Mouse (Mus musculus) cortical plate, adult 2 months (tissue): ENCODE measurements around the gene Sox6. TPM values are rescaled to one million over a fixed set of nuclear protein-coding genes. Genes with fewer than 3 reads are reported as not detected.

Experiments
- H3K27ac ChIP-seq: fragments of 200-500 bp; 2 replicates; pipeline ENCODE4 v1.5.1; 2012; ENCODE audit warnings: low read length, control low read depth, inconsistent platforms; ENCODE audit not compliant: insufficient read depth
- H3K4me1 ChIP-seq: fragments of 200-500 bp; 2 replicates; pipeline ENCODE4 v1.6.1; 2011; ENCODE audit warnings: low read length; ENCODE audit not compliant: control insufficient read depth, insufficient read depth
- H3K4me3 ChIP-seq: fragments of 200-500 bp; 2 replicates; pipeline ENCODE4 v1.5.1; 2011; ENCODE audit warnings: mild to moderate bottlenecking, low read length, control low read depth; ENCODE audit not compliant: insufficient read depth
- CTCF ChIP-seq: fragments of 200-500 bp; IDR thresholded peaks from 2 replicates; pipeline ENCODE4 v1.5.1; 2011; ENCODE audit warnings: mild to moderate bottlenecking, control low read depth, low read length; ENCODE audit not compliant: insufficient read depth; ENCODE audit errors: extremely low read depth
- POLR2A ChIP-seq: fragments of 200-500 bp; IDR thresholded peaks from 2 replicates; pipeline ENCODE4 v1.6.1; 2011; ENCODE audit warnings: mild to moderate bottlenecking, low read length, control low read depth; ENCODE audit not compliant: insufficient read depth; ENCODE audit errors: extremely low read depth
- polyA plus RNA-seq: library from polyadenylated mRNA; depleted of rRNA; stranded (reverse); fragments of >200 nt; gene quantifications from 2 replicates; pipeline ENCODE4 v1.2.3, GENCODE M21; 2012

The Sox6 gene
- polyA plus RNA-seq, 1 experiment, result 9.8 TPM

- Histone ChIP-seq H3K27ac (no peak overlapping the region), H3K4me1 (no peaks in the 10 kb centered on the region; the same call in 1 of the 2 replicates), H3K4me3 (no peak overlapping the region)
- no peak for TF ChIP-seq POLR2A
- TF ChIP-seq CTCF, result no peak
Measured at GRCm38 (mm10) chr7:115471521-115471920, 567.1 kb downstream of the Sox6 start.

DNA sequence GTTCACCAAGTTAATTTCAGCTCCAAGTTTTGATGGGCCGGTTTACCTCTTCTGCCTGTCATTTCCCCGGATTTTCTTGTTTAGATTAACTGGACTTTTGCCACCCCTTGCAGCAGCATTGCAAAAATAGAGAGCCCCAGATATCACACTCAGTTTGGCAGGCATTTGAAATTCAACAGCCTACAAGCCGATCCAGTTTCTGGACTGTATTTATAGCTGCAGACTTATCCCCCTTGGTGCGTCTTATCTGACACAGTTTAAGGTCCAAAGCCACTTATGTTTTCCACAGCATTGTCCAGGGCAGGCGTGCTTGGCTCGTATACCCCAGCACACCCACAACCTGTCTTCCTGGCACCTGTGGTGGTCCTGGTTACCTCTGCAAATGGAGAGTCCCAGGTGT lies 571.8 kb downstream of the Sox6 start:
- TF ChIP-seq POLR2A, result no peak
- no peak for TF ChIP-seq CTCF
- no peak overlapping the region for H3K4me3 ChIP-seq
- H3K4me1 ChIP-seq, result no peaks in the 10 kb centered on the region; the same call in 1 of the 2 replicates
- H3K27ac ChIP-seq, result no peak overlapping the region

- no peak overlapping the region for H3K4me3 ChIP-seq
- no peak for TF ChIP-seq CTCF
- TF ChIP-seq POLR2A, result no peak
Measured at GRCm38 (mm10) chr7:115463367-115463766, 575.2 kb downstream of the Sox6 start.

GRCm38 (mm10) chr7:115462276-115462675 lies 576.3 kb downstream of the Sox6 start:
- TF ChIP-seq CTCF (no peak), POLR2A (no peak)
- H3K4me3 ChIP-seq, result no peak overlapping the region
- no peaks in the 10 kb centered on the region; the same call in 1 of the 2 replicates for H3K4me1 ChIP-seq

More at GRCm38 (mm10) chr7:115463367-115463766, 575.2 kb downstream of the Sox6 start:
- H3K4me1 ChIP-seq, result no peaks in the 10 kb centered on the region; the same call in 1 of the 2 replicates
- H3K27ac ChIP-seq, result no peak overlapping the region

DNA sequence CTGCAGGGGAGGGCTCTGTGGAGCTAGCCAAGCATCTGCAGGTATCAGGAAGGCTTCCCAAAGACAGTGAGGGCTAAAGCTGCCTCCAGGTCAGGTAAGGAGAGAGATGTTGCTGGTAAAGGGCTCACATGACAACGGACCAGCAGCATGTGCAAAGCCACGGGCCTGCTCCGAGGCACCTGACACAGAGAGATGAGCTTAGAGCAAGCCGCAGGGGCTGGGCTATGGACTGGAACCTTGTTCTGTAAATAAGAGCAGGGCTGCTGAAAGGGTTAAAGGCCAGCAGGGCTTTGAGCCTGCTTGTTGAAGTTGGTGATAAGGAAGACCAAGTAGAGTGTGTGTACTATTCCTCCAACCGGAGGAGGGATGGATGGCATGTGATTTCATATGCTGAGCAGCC lies 583.6 kb downstream of the Sox6 start:
- TF ChIP-seq CTCF (no peak), POLR2A (no peak)
- no peak overlapping the region for H3K27ac ChIP-seq
- no peak overlapping the region for H3K4me3 ChIP-seq
- H3K4me1 ChIP-seq, result no peaks in the 10 kb centered on the region

More at GRCm38 (mm10) chr7:115462276-115462675, 576.3 kb downstream of the Sox6 start:
- no peak overlapping the region for H3K27ac ChIP-seq

GRCm38 (mm10) chr7:115453713-115454073 lies 584.9 kb downstream of the Sox6 start:
- TF ChIP-seq CTCF (no peak), POLR2A (no peak)
- Histone ChIP-seq H3K4me3 (no peak overlapping the region), H3K27ac (no peak overlapping the region), H3K4me1 (no peaks in the 10 kb centered on the region)

DNA sequence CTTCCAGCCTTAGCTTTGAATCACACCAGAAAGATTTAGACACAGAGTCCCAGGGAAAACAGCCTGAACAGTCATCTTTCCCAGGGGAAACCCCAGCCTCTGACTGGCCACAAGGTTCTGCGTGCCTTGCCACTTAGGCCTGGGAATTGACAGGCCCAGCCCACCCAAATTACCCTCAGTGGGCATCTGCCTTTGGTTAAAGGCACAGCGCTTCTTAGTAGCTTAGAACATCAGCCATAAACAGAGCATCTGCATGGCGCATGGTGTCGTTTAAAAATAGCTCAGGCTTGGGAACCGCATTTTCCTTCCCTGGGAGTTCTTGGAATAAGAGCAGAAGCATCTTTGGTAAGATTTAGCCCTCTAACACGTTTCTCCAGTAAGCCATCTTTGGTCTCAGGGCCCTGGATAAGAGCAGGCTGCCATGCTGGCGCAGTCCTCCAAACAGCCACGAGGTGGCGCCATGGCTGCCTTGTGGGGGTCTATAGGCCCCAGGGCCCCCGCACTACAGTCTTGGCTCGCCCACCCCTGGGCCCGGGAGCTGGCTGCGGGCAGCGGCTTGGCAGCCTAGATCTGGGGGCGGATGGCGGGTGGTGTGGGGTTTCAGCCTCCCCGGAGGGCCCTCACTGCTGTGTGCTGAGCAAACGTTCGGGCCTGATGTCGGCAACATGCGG lies 585.4 kb downstream of the Sox6 start:
- TF ChIP-seq CTCF, result no peak
- TF ChIP-seq POLR2A, result no peak
- Histone ChIP-seq H3K4me3 (no peak overlapping the region), H3K27ac (no peak overlapping the region), H3K4me1 (no peaks in the 10 kb centered on the region)

DNA sequence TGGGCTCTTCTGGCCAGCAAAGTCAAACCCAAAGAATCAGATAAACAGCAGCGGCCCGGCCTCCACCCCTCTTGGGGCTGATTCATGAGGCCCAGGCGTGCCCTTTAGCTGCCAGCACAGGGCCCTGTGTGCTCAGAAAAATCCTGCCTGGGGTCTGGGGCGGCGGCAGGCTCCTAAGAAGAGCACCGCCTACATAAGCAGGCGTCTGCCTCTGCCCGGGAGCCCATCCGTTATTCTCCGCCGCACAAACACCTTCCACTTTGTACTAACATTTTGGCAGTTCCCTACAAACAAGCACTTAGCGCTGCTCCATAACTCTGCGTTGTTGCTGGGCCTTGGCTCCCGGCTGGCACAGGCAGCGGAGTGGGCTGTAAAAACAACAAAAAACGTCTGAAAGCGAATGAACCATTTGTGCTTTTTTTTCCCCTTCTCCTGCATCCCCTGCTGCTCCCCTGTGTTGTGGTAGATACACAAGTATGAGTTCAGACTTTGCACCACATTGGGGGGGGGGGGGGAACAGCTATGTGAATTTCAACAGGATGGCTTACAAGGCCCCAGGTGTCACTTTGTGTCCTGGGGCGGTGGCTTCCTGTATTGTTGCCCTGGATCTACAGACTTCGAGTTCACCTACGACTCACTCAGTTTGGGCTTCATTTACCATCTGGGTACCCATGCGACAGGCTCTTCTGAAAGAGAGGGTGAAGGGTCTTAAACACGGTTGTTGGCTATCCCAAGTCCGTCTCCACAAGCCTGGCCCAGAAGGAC lies 588.0 kb downstream of the Sox6 start:
- no peak for TF ChIP-seq CTCF
- TF ChIP-seq POLR2A, result no peak
- Histone ChIP-seq H3K4me1 (no peaks in the 10 kb centered on the region), H3K27ac (no peak overlapping the region), H3K4me3 (no peak overlapping the region)

DNA sequence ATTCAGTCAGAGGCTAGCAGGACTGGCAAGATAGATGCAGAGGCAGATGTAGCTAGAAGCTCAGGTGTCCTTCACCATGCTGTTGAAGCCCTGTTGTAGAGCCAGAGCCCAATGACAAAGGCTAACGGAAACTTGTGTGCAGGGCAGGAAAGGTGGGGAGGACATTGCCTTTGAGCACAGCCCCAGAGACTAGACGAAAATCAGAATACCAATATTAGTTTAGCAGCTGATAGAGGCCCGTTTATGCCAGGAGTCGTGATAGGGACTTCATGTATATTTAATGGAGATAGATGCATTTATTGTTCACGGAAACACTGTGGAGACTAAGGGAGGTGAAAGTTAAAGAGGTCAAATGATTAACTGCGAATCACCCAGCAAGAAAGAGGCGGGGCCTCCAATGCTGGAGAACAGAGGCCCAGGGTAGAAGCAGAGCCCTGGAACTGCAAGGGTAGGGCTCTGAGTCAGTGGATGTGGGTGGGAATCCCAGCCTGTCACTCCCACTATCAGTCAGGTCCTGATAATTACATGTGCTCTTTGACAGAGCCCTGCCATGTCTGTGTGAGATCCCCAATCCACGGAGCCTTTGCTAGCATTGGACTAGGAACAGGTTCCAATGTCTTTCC lies 590.1 kb downstream of the Sox6 start:
- TF ChIP-seq POLR2A (no peak), CTCF (no peak)
- Histone ChIP-seq H3K27ac (no peak overlapping the region), H3K4me1 (no peaks in the 10 kb centered on the region), H3K4me3 (no peak overlapping the region)

DNA sequence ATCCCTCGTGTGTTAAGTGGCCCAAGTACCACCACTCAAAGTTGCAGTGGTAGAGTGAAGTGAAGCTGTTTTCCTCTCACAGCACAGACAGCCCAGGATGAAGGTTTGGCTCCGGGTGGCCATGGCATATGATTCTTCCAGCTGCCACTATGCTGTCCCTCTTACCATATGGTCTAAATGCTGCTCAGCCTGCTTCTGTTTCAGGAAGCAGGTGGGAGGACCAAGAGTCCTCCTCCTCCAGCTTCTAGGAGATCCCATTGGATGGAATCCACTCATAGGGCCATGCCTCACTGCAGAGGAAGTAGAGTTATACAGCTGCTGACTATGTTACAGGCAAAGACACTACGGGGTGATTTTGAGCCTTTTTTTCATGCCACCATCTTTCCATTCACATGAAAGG lies 591.5 kb downstream of the Sox6 start:
- no peak for TF ChIP-seq POLR2A
- TF ChIP-seq CTCF, result no peak
- Histone ChIP-seq H3K4me3 (no peak overlapping the region), H3K27ac (no peak overlapping the region), H3K4me1 (no peaks in the 10 kb centered on the region)

- Histone ChIP-seq H3K4me1 (no peaks in the 10 kb centered on the region), H3K4me3 (no peak overlapping the region), H3K27ac (no peak overlapping the region)
- TF ChIP-seq CTCF, result no peak
Measured at GRCm38 (mm10) chr7:115446481-115447016, 592.0 kb downstream of the Sox6 start.
